14 mouse cellular contexts compared by ENCODE assay signal in genomic region chr1:39847066-39847465, GRCm38 (mm10). TPM values are rescaled to one million over a fixed set of nuclear protein-coding genes. Genes with fewer than 3 reads are reported as not detected.
DNase-seq lines count a peak whose midpoint lies in the region; ATAC-seq and TF ChIP-seq lines count a peak whose summit lies in the region.
"Had no signal": no experiment of that assay in that cellular context is flagged by ENCODE, and none has a peak within 500 bp of the region (broad histone marks: within the 10 kb centered on the region; RNA-seq: fewer than 3 reads in every experiment).

No protein-coding gene starts in this region.

- H3K9me3 ChIP-seq in heart, postnatal 0 days (replicated peaks; ENCODE audit: control insufficient read depth, low read length): no peaks in the 10 kb centered on the region
- H3K9me3 ChIP-seq in lung, postnatal 0 days (ENCODE audit: low read length): no peaks in the 10 kb centered on the region
- H3K9me3 ChIP-seq in intestine, postnatal 0 days (ENCODE audit: control insufficient read depth): no peaks in the 10 kb centered on the region
- H3K9me3 ChIP-seq: embryonic facial prominence, embryonic 15.5 days; neural tube, embryonic 12.5 days had no signal

- peak; percentile 35; the same call in 1 of the 2 replicates for TF ChIP-seq POLR2A in testis, adult 2 months (IDR thresholded peaks at IDR 0.05; ENCODE audit: control insufficient read depth, low read depth, low read length)

- no peaks in the 10 kb centered on the region for H3K27me3 ChIP-seq in testis, adult 2 months (ENCODE audit: control insufficient read depth, insufficient read depth, low read length)
- no peaks in the 10 kb centered on the region for H3K27me3 ChIP-seq in heart, postnatal 0 days (ENCODE audit: control insufficient read depth, insufficient read depth, low read length)
- no peaks in the 10 kb centered on the region for H3K27me3 ChIP-seq in lung, postnatal 0 days (replicated peaks; ENCODE audit: insufficient read depth, low read length)
- no peaks in the 10 kb centered on the region for H3K27me3 ChIP-seq in splenic B cell, adult 2 months (ENCODE audit: control insufficient read depth, insufficient read depth, low read length, poor library complexity, severe bottlenecking)
- H3K27me3 ChIP-seq in intestine, postnatal 0 days (replicated peaks; ENCODE audit: control insufficient read depth, insufficient read depth, low read length): no peaks in the 10 kb centered on the region
- H3K27me3 ChIP-seq: embryonic facial prominence, embryonic 15.5 days; neural tube, embryonic 12.5 days had no signal

- H3K4me2 ChIP-seq in heart, postnatal 0 days (ENCODE audit: low read depth, low read length): no peak overlapping the region
- H3K4me2 ChIP-seq in lung, postnatal 0 days (replicated peaks; ENCODE audit: low read depth, low read length): no peak overlapping the region
- no peak overlapping the region for H3K4me2 ChIP-seq in intestine, postnatal 0 days (replicated peaks; ENCODE audit: low read depth)
- H3K4me2 ChIP-seq: embryonic facial prominence, embryonic 15.5 days; neural tube, embryonic 12.5 days had no signal

- peak overlapping the region; percentile 80 for H3K4me3 ChIP-seq in testis, adult 2 months (ENCODE audit: control insufficient read depth, low read depth, low read length)
- H3K4me3 ChIP-seq in heart, postnatal 0 days (ENCODE audit: low read depth, low read length): no peak overlapping the region
- H3K4me3 ChIP-seq in lung, postnatal 0 days (ENCODE audit: low read depth, low read length): no peak overlapping the region
- H3K4me3 ChIP-seq in intestine, postnatal 0 days (ENCODE audit: low read depth, low read length): no peak overlapping the region
- H3K4me3 ChIP-seq: embryonic facial prominence, embryonic 15.5 days; neural tube, embryonic 12.5 days had no signal

- no peak for TF ChIP-seq CTCF in testis, adult 2 months (IDR thresholded peaks at IDR 0.05; ENCODE audit: control insufficient read depth, insufficient read depth, insufficient replicate concordance, low read depth, low read length)
- 0 out of 2 replicates have a peak, but pooled peaks have one; percentile 5 for TF ChIP-seq CTCF in heart, postnatal 0 days (IDR thresholded peaks at IDR 0.05; ENCODE audit: low read depth)
- TF ChIP-seq CTCF in lung, postnatal 0 days (IDR thresholded peaks at IDR 0.05): peak; percentile 23
- no peak for TF ChIP-seq CTCF in intestine, postnatal 0 days (IDR thresholded peaks at IDR 0.05; ENCODE audit: low read depth)

- 63% methylated on average over 7 of the region's 7 CpGs for WGBS in heart, postnatal 0 days
- 63% methylated on average over 7 of the region's 7 CpGs for WGBS in lung, postnatal 0 days
- 74% methylated on average over 7 of the region's 7 CpGs for WGBS in intestine, postnatal 0 days

- 0 out of 2 replicates have a peak, but pooled peaks have one; percentile 24 for ATAC-seq in heart, postnatal 0 days (ENCODE audit: insufficient read depth, low read depth)
- ATAC-seq in lung, postnatal 0 days: peak; percentile 65
- no peak for ATAC-seq in intestine, postnatal 0 days

- DNase-seq in testis, postnatal 10 days (ENCODE audit: low spot score): no peak
- DNase-seq in heart, postnatal 0 days (ENCODE audit: low spot score): no peak
- DNase-seq in lung, postnatal 0 days (ENCODE audit: low spot score): peak; percentile 39
- peak; percentile 37 for DNase-seq in splenic B cell, adult 2 months (ENCODE audit: low read depth, low spot score)
- DNase-seq in ovary, adult 18-20 months (ENCODE audit: low spot score): no peak
- DNase-seq in layer of hippocampus, adult 9-10 months (ENCODE audit: low spot score): no peak
- DNase-seq: cerebellum, adult 8-10 months had no signal

- no peak overlapping the region for H3K27ac ChIP-seq in testis, adult 2 months (ENCODE audit: control insufficient read depth, insufficient read depth, low read depth, low read length)
- H3K27ac ChIP-seq in heart, postnatal 0 days (ENCODE audit: low read depth): no peak overlapping the region
- no peak overlapping the region for H3K27ac ChIP-seq in lung, postnatal 0 days (ENCODE audit: low read length)
- H3K27ac ChIP-seq in intestine, postnatal 0 days (ENCODE audit: low read depth, low read length): no peak overlapping the region
- H3K27ac ChIP-seq: embryonic facial prominence, embryonic 15.5 days; neural tube, embryonic 12.5 days had no signal

- H3K36me3 ChIP-seq in testis, adult 2 months (ENCODE audit: control insufficient read depth, insufficient read depth, low read length): no peaks in the 10 kb centered on the region
- no peaks in the 10 kb centered on the region for H3K36me3 ChIP-seq in heart, postnatal 0 days (replicated peaks; ENCODE audit: control insufficient read depth, insufficient read depth, low read length)
- no peaks in the 10 kb centered on the region for H3K36me3 ChIP-seq in lung, postnatal 0 days (ENCODE audit: insufficient read depth, low read length)
- no peaks in the 10 kb centered on the region for H3K36me3 ChIP-seq in splenic B cell, adult 2 months (ENCODE audit: control insufficient read depth, insufficient read depth, low read length, poor library complexity, severe bottlenecking)
- H3K36me3 ChIP-seq in intestine, postnatal 0 days (ENCODE audit: control insufficient read depth, insufficient read depth): no peaks in the 10 kb centered on the region
- H3K36me3 ChIP-seq: embryonic facial prominence, embryonic 15.5 days; neural tube, embryonic 12.5 days had no signal

- H3K4me1 ChIP-seq in testis, adult 2 months (ENCODE audit: control insufficient read depth, insufficient read depth, low read length): no peaks in the 10 kb centered on the region
- peaks cover 26% of the 10 kb centered on the region for H3K4me1 ChIP-seq in heart, postnatal 0 days (ENCODE audit: control insufficient read depth, insufficient read depth)
- H3K4me1 ChIP-seq in lung, postnatal 0 days (ENCODE audit: insufficient read depth, low read depth, low read length): no peaks in the 10 kb centered on the region; the same call in 1 of the 2 replicates
- no peaks in the 10 kb centered on the region for H3K4me1 ChIP-seq in intestine, postnatal 0 days (replicated peaks; ENCODE audit: control insufficient read depth, insufficient read depth, low read length)
- H3K4me1 ChIP-seq: embryonic facial prominence, embryonic 15.5 days; neural tube, embryonic 12.5 days had no signal

- TF ChIP-seq EP300 in heart, postnatal 0 days (IDR thresholded peaks at IDR 0.05; ENCODE audit: low read depth): no peak
- TF ChIP-seq EP300 in lung, postnatal 0 days (IDR thresholded peaks at IDR 0.05): no peak

- H3K9ac ChIP-seq in heart, postnatal 0 days (replicated peaks; ENCODE audit: low read depth, low read length): no peak overlapping the region
- H3K9ac ChIP-seq in lung, postnatal 0 days (replicated peaks; ENCODE audit: low read depth): no peak overlapping the region
- H3K9ac ChIP-seq in intestine, postnatal 0 days (ENCODE audit: low read depth, low read length): no peak overlapping the region
- H3K9ac ChIP-seq: embryonic facial prominence, embryonic 15.5 days; neural tube, embryonic 12.5 days had no signal

RNA-seq across cellular contexts. Expression of gene Gm3646, which starts 41.9 kb away (rescaled TPM):
- not detected in 2 replicates for polyA plus RNA-seq in testis, adult 2 months (2012; rRNA removed)
- total RNA-seq in heart, postnatal 0 days (2014; rRNA removed; ENCODE audit: low replicate concordance): 3.4 and 3.7 TPM in 2 replicates
- 13.8 and 17.4 TPM in 2 replicates for polyA plus RNA-seq in heart, postnatal 0 days (2015; fragmentation: Nextera tagmentation; extraction: Ambion mirVana)
- not detected in 2 replicates for polyA plus RNA-seq in lung, postnatal 0 days (2015; fragmentation: Nextera tagmentation; extraction: Ambion mirVana)
- polyA plus RNA-seq in intestine, postnatal 0 days (2015; fragmentation: Nextera tagmentation; extraction: Ambion mirVana): 0.54 TPM in 1 of 2 replicates, not detected in the other
- total RNA-seq: adrenal gland, postnatal 36 days; left cerebral cortex, postnatal 14 days had no signal
- polyA plus RNA-seq: embryonic facial prominence, embryonic 15.5 days; lung, embryonic 16.5 days; neural tube, embryonic 12.5 days had no signal

RNA-seq across cellular contexts. Expression of gene Map4k4, which starts 53.6 kb away (rescaled TPM):
- polyA plus RNA-seq in testis, adult 2 months (2012; rRNA removed): 18.5 and 25.6 TPM in 2 replicates
- 106 and 129 TPM in 2 replicates for total RNA-seq in heart, postnatal 0 days (2014; rRNA removed; ENCODE audit: low replicate concordance)
- 17.0 and 17.4 TPM in 2 replicates for polyA plus RNA-seq in heart, postnatal 0 days (2015; fragmentation: Nextera tagmentation; extraction: Ambion mirVana)
- polyA plus RNA-seq in lung, postnatal 0 days (2015; fragmentation: Nextera tagmentation; extraction: Ambion mirVana): 21.2 and 21.5 TPM in 2 replicates
- polyA plus RNA-seq in intestine, postnatal 0 days (2015; fragmentation: Nextera tagmentation; extraction: Ambion mirVana): 6.8 and 9.3 TPM in 2 replicates

Comparison
In these comparisons a context has a peak if more than half of its experiments do, and no peak if none do; other contexts are left out.
1. CTCF ChIP-seq: peak in heart, postnatal 0 days (single experiment) and lung, postnatal 0 days (single experiment); none in testis, adult 2 months (single experiment) and intestine, postnatal 0 days (single experiment).
2. DNase-seq: peak in lung, postnatal 0 days (single experiment) and splenic B cell, adult 2 months (single experiment); none in testis, postnatal 10 days (single experiment), heart, postnatal 0 days (single experiment), ovary, adult 18-20 months (single experiment) and layer of hippocampus, adult 9-10 months (single experiment).